Mouse (Mus musculus) embryonic facial prominence, embryonic 15.5 days (tissue): ENCODE measurements around the gene Ilf3. TPM values are rescaled to one million over a fixed set of nuclear protein-coding genes. Genes with fewer than 3 reads are reported as not detected.

Experiments
- ATAC-seq: fragments of 200-750 bp; cut with Nextera tagmentation; 2 replicates; pipeline ENCODE4 v1.8.0; 2017; ENCODE audit warnings: low read depth, moderate TSS enrichment; ENCODE audit not compliant: insufficient number of reproducible peaks, low FRiP score, low TSS enrichment
- H3K27ac ChIP-seq: fragments of 300-500 bp; sonication (generic); replicated peaks from 2 replicates; pipeline ENCODE4 v1.5.1; 2015; ENCODE audit warnings: mild to moderate bottlenecking, inconsistent platforms
- H3K27me3 ChIP-seq: fragments of 300-500 bp; sonication (generic); 2 replicates; pipeline ENCODE4 v1.6.1; 2015; ENCODE audit warnings: inconsistent platforms
- H3K36me3 ChIP-seq: fragments of 300-500 bp; sonication (generic); 2 replicates; pipeline ENCODE4 v1.6.1; 2015; ENCODE audit warnings: mild to moderate bottlenecking, inconsistent platforms
- H3K4me1 ChIP-seq: fragments of 300-500 bp; sonication (generic); 2 replicates; pipeline ENCODE4 v1.6.1; 2015; ENCODE audit warnings: inconsistent platforms
- H3K4me2 ChIP-seq: fragments of 300-500 bp; sonication (generic); replicated peaks from 2 replicates; pipeline ENCODE4 v1.6.1; 2015; ENCODE audit warnings: mild to moderate bottlenecking, inconsistent platforms
- H3K4me3 ChIP-seq: fragments of 300-500 bp; sonication (generic); replicated peaks from 2 replicates; pipeline ENCODE4 v1.5.1; 2015; ENCODE audit warnings: mild to moderate bottlenecking, inconsistent platforms
- H3K9ac ChIP-seq: fragments of 300-500 bp; sonication (generic); 2 replicates; pipeline ENCODE4 v1.6.1; 2015; ENCODE audit warnings: inconsistent platforms
- H3K9me3 ChIP-seq: fragments of 300-500 bp; sonication (generic); replicated peaks from 2 replicates; pipeline ENCODE4 v1.6.1; 2016; ENCODE audit warnings: inconsistent platforms
- WGBS: fragments of 180-500 bp; shearing (Covaris S2); methylation state at CpG from one replicate; pipeline ENCODE4 v1.1.7; 2015; 5-methylcytosine and 5-hydroxymethylcytosine counted together
- polyA plus RNA-seq: library from polyadenylated mRNA; unstranded; fragments of >200 nt; fragmentation: Nextera tagmentation; extraction: Ambion mirVana; gene quantifications from 2 replicates; pipeline ENCODE4 v1.2.1, GENCODE M21; 2015

Gene Ilf3
- polyA plus RNA-seq, 1 experiment from 2014 or later = 179 TPM

- no peak overlapping the region for H3K4me3 ChIP-seq
- ATAC-seq = no peak
- H3K27me3 ChIP-seq = no peaks in the 10 kb centered on the region
- no peaks in the 10 kb centered on the region for H3K9me3 ChIP-seq
- peaks cover 22% of the 10 kb centered on the region for H3K36me3 ChIP-seq
- H3K4me2 ChIP-seq = no peak overlapping the region
- H3K9ac ChIP-seq = no peak overlapping the region
- peaks cover 21% of the 10 kb centered on the region for H3K4me1 ChIP-seq
- H3K27ac ChIP-seq = no peak overlapping the region
- WGBS = 83% methylated on average over 2 of the region's 2 CpGs
Measured at GRCm38 (mm10) chr9:21370876-21371275, 3.2 kb downstream of the Ilf3 start.

- H3K36me3 ChIP-seq = peaks cover 22% of the 10 kb centered on the region
- H3K4me3 ChIP-seq = no peak overlapping the region
- no peak overlapping the region for H3K4me2 ChIP-seq
- 53% methylated on average over 1 of the region's 1 CpGs for WGBS
- no peaks in the 10 kb centered on the region for H3K27me3 ChIP-seq
- H3K9me3 ChIP-seq = no peaks in the 10 kb centered on the region
- H3K9ac ChIP-seq = no peak overlapping the region
- H3K27ac ChIP-seq = no peak overlapping the region
- H3K4me1 ChIP-seq = peaks cover 23% of the 10 kb centered on the region
- no peak for ATAC-seq
Measured at GRCm38 (mm10) chr9:21372508-21372907, 4.8 kb downstream of the Ilf3 start.

GRCm38 (mm10) chr9:21379195-21379594 lies 11.5 kb downstream of the Ilf3 start:
- H3K27me3 ChIP-seq = no peaks in the 10 kb centered on the region
- H3K4me1 ChIP-seq = peaks cover 20% of the 10 kb centered on the region; the same call in 1 of the 2 replicates
- H3K9me3 ChIP-seq = no peaks in the 10 kb centered on the region
- ATAC-seq = no peak
- no peak overlapping the region for H3K4me3 ChIP-seq
- 91% methylated on average over 3 of the region's 3 CpGs for WGBS
- H3K27ac ChIP-seq = no peak overlapping the region
- H3K36me3 ChIP-seq = peaks cover 28% of the 10 kb centered on the region; the same call in 1 of the 2 replicates
- H3K4me2 ChIP-seq = no peak overlapping the region
- H3K9ac ChIP-seq = no peak overlapping the region

GRCm38 (mm10) chr9:21380868-21381267 lies 13.2 kb downstream of the Ilf3 start:
- Histone ChIP-seq H3K4me1 (peaks cover 20% of the 10 kb centered on the region; the same call in 1 of the 2 replicates), H3K4me2 (no peak overlapping the region), H3K27me3 (no peaks in the 10 kb centered on the region), H3K4me3 (no peak overlapping the region), H3K27ac (no peak overlapping the region), H3K36me3 (peaks cover 25% of the 10 kb centered on the region; the same call in 1 of the 2 replicates), H3K9ac (no peak overlapping the region), H3K9me3 (no peaks in the 10 kb centered on the region)
- no peak for ATAC-seq

- Histone ChIP-seq H3K27ac (no peak overlapping the region), H3K9ac (no peak overlapping the region), H3K4me2 (no peak overlapping the region), H3K27me3 (no peaks in the 10 kb centered on the region), H3K9me3 (no peaks in the 10 kb centered on the region), H3K4me3 (no peak overlapping the region), H3K36me3 (peaks cover 31% of the 10 kb centered on the region), H3K4me1 (0 out of 2 replicates have a peak, but pooled peaks cover 6% of the 10 kb centered on the region)
- ATAC-seq = no peak
Measured at GRCm38 (mm10) chr9:21383966-21384365, 16.3 kb downstream of the Ilf3 start.

GRCm38 (mm10) chr9:21392646-21393175 lies 25.0 kb downstream of the Ilf3 start:
- Histone ChIP-seq H3K4me3 (no peak overlapping the region), H3K36me3 (peaks cover 92% of the 10 kb centered on the region), H3K27me3 (no peaks in the 10 kb centered on the region), H3K27ac (no peak overlapping the region), H3K9ac (no peak overlapping the region), H3K9me3 (no peaks in the 10 kb centered on the region), H3K4me1 (no peaks in the 10 kb centered on the region), H3K4me2 (no peak overlapping the region)
- 86% methylated on average over 10 of the region's 10 CpGs for WGBS
- ATAC-seq = no peak

- H3K4me1 ChIP-seq = no peaks in the 10 kb centered on the region
- no peak overlapping the region for H3K9ac ChIP-seq
- H3K27me3 ChIP-seq = no peaks in the 10 kb centered on the region
- peaks cover 95% of the 10 kb centered on the region for H3K36me3 ChIP-seq
- H3K4me3 ChIP-seq = no peak overlapping the region
- 87% methylated on average over 3 of the region's 3 CpGs for WGBS
- no peak overlapping the region for H3K27ac ChIP-seq
- ATAC-seq = no peak
- no peak overlapping the region for H3K4me2 ChIP-seq
- no peaks in the 10 kb centered on the region for H3K9me3 ChIP-seq
Measured at GRCm38 (mm10) chr9:21395692-21396091, 28.0 kb downstream of the Ilf3 start.

GRCm38 (mm10) chr9:21397170-21397569 lies 29.5 kb downstream of the Ilf3 start:
- WGBS = 90% methylated on average over 3 of the region's 3 CpGs
- Histone ChIP-seq H3K36me3 (peaks cover 95% of the 10 kb centered on the region), H3K9ac (no peak overlapping the region), H3K4me3 (no peak overlapping the region), H3K4me1 (no peaks in the 10 kb centered on the region), H3K27ac (no peak overlapping the region), H3K4me2 (no peak overlapping the region), H3K27me3 (no peaks in the 10 kb centered on the region), H3K9me3 (no peaks in the 10 kb centered on the region)
- ATAC-seq = no peak

- Histone ChIP-seq H3K4me1 (no peaks in the 10 kb centered on the region), H3K4me2 (no peak overlapping the region), H3K27me3 (no peaks in the 10 kb centered on the region), H3K27ac (no peak overlapping the region), H3K4me3 (no peak overlapping the region), H3K9me3 (no peaks in the 10 kb centered on the region), H3K9ac (no peak overlapping the region), H3K36me3 (peaks cover 94% of the 10 kb centered on the region)
- ATAC-seq = no peak
- WGBS = 93% methylated on average over 9 of the region's 9 CpGs
Measured at GRCm38 (mm10) chr9:21401042-21401441, 33.4 kb downstream of the Ilf3 start.

GRCm38 (mm10) chr9:21402764-21403253 lies 35.1 kb downstream of the Ilf3 start:
- WGBS = 80% methylated on average over 11 of the region's 11 CpGs
- no peak overlapping the region for H3K4me2 ChIP-seq
- H3K27ac ChIP-seq = no peak overlapping the region
- no peaks in the 10 kb centered on the region for H3K4me1 ChIP-seq
- H3K36me3 ChIP-seq = peaks cover 90% of the 10 kb centered on the region
- H3K9me3 ChIP-seq = no peaks in the 10 kb centered on the region
- no peaks in the 10 kb centered on the region for H3K27me3 ChIP-seq
- ATAC-seq = no peak
- no peak overlapping the region for H3K4me3 ChIP-seq
- no peak overlapping the region for H3K9ac ChIP-seq

GRCm38 (mm10) chr9:21403745-21404144 lies 36.1 kb downstream of the Ilf3 start:
- ATAC-seq = no peak
- H3K27me3 ChIP-seq = no peaks in the 10 kb centered on the region
- no peak overlapping the region for H3K27ac ChIP-seq
- no peak overlapping the region for H3K4me3 ChIP-seq
- H3K9ac ChIP-seq = no peak overlapping the region
- no peaks in the 10 kb centered on the region for H3K4me1 ChIP-seq
- H3K4me2 ChIP-seq = no peak overlapping the region
- H3K36me3 ChIP-seq = peaks cover 80% of the 10 kb centered on the region
- 92% methylated on average over 5 of the region's 5 CpGs for WGBS
- no peaks in the 10 kb centered on the region for H3K9me3 ChIP-seq

GRCm38 (mm10) chr9:21405525-21405924 lies 37.9 kb downstream of the Ilf3 start:
- no peak overlapping the region for H3K4me3 ChIP-seq
- peaks cover 63% of the 10 kb centered on the region for H3K36me3 ChIP-seq
- H3K4me1 ChIP-seq = no peaks in the 10 kb centered on the region; the same call in 1 of the 2 replicates
- no peaks in the 10 kb centered on the region for H3K9me3 ChIP-seq
- no peaks in the 10 kb centered on the region for H3K27me3 ChIP-seq
- no peak for ATAC-seq
- WGBS = 61% methylated on average over 4 of the region's 4 CpGs
- no peak overlapping the region for H3K27ac ChIP-seq
- no peak overlapping the region for H3K4me2 ChIP-seq
- H3K9ac ChIP-seq = no peak overlapping the region
